Mouse (Mus musculus): ENCODE results near the gene Cd83.
A peak's percentile ranks its signal among the peaks of the same experiment; 100 is the strongest.

Cd83 gene

DNA sequence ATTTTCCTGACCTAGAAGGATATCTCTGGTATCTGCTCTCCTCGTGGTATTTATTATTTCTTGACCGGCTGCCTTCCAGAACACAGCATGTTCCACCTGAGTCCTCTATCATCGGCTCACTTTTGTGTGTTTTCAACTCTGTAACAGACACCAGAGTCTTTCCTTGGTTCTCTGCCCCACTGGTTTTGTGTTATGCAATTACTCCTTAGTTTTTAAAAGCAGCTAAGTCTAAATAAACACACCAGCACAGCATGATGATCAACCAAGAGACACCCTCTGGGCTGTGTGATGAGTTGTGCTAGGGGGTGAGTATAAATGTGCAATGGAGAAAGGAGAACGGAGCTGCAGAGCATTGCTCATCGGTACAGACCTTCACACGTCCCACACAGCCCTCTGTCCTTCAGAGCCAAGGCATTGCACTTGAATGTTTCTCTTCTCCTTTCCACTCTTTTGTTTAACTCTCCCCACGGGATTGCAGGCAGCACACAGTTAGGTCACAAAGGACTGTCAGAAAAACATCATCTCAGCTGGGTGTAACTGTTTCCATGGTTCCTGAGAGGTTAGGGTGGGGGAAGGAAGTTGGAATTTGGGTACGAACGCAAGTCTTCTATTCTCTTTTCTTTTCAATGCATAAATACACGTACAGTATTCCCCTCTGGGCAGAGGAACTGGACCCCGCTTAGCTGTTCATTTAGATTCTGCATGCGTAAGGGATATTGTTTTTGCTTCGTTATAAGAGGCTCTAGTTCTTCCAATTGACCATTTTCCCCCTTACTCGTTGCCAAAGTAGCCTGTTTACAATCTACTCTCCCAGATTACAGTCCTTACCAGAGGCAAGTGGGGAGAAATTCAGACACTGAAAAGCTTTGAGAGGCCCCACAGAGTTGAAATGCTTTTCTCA lies 22.0 kb downstream of the Cd83 start:
- peak; percentile 42 for DNase-seq (ENCODE audit: low read depth, low spot score)

DNA sequence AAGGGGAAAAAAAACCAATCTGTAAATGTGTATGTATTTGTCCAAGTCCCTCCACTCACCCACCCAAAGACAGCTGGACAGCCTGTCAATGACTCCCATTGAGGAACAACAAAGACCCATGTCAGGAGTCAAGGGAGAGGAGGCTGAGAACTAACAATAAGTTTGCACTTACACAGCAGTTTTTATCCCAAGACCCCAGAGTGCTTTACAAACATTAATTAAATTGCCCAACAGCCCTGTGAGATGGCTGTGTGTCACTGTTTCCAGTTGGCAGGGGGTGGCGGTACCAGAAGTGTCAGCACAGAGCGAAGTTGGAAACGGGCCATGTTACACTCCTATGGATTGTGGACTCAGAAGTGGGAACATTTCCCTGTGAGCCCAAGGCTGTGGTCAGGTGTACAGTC lies 22.7 kb downstream of the Cd83 start:
- DNase-seq (ENCODE audit: low read depth, low spot score), result no peak

DNA sequence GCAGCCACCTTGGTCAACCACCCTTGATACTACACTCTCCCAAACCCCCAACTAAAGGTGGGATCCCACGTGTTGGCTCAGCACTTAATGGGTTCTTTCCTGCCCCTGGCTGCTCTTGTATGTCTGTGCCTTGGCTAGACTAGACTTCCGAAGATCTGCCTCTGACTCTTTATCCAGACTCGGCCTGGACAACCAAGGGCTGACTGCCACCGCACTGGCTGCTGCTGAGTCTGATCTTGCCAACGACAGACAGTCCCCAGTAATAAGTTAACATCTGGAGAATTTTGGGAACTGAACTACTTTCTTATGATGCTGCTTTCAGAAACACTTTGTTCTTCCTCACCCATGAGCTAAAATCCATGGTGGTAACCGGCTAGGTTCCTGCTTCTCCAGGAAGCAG lies 26.0 kb downstream of the Cd83 start:
- DNase-seq (ENCODE audit: low read depth, low spot score), result no peak

DNA sequence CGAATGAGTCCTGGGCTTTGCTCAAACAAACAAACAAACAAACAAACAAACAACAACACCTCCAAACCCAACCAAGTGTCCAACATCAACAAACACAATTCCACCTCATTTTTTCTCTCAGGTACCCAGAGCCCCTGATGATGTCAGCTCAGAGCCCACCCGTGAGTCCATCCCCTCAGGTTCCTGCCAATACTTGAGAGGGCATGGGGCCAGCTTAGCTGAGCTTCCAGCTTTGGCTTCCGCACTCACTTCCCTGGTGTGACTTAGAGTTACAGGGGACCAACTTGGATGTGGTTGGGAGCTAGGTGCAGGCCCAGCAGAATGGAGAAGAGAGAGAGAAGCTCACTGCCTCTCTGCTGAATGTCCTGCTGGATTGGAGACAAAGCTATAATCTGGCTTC lies 27.3 kb downstream of the Cd83 start:
- no peak for DNase-seq (ENCODE audit: low read depth, low spot score)

DNA sequence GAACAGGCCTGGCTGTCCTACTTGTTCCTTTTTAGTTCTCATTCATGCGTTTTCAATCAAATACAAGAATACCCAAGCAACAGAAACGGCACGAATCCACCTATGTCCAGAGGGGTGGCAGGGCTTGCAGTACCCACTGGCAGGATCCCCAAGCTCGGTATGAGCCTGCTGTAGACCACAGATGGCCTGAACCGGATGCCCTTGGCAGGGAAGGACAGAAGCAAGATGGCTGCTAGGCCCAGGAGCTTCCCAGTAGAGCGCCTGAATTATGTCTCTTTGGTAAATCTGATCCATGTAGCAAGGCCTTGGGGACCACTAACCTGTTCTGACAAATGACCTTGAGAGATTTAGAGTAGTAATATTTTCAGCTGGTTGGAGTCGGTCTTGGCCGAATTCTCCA lies 28.9 kb downstream of the Cd83 start:
- no peak for DNase-seq (ENCODE audit: low read depth, low spot score)

DNA sequence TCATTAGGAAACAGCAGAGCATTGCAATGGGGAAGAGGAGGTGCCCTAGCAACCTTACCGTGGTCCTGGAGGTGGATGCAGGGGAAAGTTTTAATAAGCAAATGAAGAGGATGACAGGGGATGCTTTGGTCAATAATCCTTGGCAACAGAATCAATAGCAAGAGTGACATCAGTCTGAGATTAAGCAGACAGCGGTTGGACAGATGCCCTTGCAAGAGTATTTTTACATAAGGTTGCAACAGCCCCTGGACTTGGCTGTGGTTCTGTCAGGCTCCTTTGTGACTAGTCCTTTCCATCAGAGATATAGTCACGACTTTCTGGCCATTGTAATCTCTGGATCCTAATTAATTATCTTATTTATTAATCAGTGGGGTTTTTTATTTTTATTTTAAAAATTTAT lies 32.9 kb downstream of the Cd83 start:
- DNase-seq (ENCODE audit: low read depth, low spot score), result no peak

DNA sequence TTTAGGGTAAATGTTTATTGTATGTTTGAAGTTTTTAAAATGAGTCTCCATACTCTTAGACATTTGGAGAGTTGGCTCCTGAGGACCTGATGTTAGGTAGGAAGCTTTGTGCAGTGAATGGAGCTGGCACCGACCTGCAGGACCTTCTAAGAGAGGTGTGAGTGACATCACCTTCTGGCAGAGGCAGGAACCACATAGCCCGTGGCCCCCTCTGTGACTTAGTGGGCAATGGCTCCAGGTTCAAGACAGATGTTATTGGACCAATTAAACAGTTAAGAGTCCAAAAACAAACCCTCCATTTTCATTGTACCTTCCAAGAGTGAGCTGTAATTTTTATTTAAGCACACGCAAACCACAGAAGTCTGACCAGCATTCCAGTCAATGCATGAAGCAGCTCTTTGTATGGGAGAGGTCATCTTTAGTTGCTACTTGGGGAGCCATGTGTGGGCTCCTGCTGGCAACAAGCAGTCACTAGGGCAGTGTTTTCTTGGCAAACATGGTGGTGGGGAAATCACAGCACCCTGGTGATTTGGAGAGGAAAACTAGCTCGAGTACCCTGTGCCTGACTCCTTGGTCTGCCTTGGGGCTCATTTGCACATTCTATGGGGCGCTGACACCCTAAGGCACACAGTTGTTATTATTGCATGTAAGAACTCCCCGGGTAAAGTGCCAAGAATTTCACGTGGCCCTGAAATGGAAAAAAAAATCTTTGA lies 33.9 kb downstream of the Cd83 start:
- no peak for DNase-seq (ENCODE audit: low read depth, low spot score)

DNA sequence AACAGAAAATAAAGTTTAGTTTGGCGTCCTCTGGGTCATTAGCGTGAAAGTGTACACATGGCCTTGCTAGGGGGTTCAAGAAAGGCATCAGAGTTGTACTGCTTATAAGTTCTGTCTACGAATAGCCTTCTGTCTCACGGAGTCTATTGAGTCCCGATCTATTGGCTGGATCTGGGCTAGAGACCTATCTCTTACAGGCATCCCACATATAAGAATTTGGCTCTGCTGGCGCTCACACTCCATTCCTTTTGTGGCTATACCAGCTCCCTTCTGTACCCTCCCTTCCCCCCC lies 34.4 kb downstream of the Cd83 start:
- DNase-seq (ENCODE audit: low read depth, low spot score), result no peak

DNA sequence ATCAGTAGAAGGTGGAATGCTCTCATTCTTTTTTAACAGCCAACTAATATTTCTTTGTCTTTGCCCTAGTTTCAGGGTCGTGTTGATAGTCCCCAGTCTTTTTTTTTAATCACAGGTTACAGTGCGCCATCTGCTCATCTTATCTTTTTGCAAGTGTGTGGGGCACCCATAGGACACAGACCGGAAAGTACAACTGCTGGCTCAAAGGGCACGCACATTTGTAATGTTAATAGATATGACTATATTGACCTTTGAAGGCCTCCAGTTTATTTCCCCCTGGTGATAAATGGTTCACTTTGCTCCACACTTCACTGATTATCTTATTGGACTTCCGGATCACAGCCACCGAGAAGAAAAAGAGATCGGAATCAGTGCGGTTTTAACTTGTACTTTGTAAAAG lies 35.5 kb downstream of the Cd83 start:
- DNase-seq (ENCODE audit: low read depth, low spot score), result no peak

DNA sequence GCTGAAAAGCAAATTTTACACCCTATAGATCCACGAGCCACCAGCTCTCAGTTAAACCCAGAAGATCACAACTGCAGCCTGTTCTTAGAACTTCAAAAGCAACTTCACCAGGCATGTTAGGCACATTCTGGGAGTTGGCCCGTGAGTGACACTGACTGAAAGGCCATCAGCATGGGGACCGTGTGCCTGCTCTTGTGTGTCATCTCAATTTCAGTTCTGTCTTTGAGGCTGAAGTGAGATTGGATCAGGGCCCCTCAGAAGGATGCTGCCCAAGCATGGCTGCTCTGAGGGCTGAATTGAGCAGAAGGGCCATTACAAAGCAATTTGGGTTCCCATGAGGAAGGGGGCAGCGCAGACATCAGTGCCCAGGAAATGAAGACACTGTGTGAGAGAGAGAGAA lies 37.7 kb downstream of the Cd83 start:
- no peak for DNase-seq (ENCODE audit: low read depth, low spot score)

DNA sequence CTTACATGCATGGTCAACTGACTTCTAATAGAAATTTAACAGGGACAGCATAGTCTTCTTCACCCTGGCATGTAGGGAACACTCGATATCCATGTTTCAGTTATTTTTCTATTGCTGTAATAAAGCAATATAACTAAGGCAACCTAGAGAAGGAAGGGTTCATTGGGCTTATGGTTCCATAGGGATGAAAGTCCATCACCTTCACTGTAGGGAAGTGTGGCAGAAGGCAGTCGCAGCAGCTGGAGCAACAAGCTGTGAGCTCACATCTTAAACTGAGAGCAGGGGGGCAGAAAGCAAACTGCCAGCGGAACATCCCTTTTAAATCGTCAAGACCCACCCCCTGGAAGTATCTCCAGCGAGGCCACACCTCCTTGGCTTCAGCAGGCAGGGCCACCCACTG lies 44.1 kb downstream of the Cd83 start:
- no peak for DNase-seq (ENCODE audit: low read depth, low spot score)

DNA sequence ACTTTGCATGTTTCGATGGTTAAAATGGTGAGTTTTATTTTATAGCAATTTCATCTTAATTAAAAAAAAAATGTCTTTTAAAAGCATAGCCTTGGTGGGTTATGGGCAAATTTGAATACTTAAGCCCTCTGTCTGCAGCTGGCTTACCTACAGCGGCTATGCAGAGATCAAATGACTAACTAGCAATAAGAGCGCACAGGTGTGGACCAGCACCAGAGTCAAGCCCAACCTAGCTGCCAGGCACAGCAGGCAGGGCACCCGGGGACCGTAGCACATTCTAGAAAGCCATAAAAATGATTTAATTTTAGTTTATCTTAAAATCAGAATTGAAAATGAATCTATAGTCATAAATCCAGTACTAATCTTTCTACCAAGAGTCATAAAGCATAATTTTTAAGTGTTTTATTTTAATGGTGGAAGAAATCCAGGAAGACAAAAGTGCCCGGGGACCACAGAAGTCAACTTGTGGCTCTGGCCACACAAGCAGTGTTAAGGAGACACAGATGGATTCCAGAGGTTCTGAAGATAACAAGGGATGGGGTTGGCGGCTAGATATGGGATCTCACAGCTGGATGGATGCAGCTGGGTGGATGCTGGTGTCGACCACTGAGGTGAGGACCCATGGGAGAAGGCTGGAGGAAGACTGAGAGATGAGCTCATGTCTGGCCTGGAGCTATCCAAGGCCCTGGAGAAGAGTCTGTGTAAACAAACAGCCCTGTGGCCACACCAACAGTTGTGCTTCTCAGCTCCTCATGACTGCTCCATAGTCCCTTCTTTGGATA lies 46.5 kb downstream of the Cd83 start:
- DNase-seq (ENCODE audit: low read depth, low spot score), result no peak

DNA sequence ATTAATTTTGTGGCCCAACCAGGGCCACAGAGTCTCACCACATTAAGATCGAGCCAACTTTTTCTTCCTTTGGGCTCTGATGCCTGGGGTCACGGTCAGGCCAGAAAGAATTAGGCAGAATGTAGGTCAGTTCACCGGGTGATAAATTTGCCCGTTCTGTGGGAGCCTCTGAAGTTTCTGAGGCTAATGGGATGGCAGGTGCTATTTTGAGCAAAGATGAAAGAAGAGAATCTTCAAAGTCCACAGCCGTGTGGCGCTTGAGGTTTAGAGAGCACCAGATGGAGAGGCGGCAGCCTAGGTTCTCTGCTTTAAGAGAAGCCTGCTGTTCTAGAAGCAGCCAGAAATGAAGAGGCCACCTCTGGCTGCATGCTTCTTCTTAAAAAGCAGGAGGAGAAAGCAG lies 48.2 kb downstream of the Cd83 start:
- DNase-seq (ENCODE audit: low read depth, low spot score), result no peak

DNA sequence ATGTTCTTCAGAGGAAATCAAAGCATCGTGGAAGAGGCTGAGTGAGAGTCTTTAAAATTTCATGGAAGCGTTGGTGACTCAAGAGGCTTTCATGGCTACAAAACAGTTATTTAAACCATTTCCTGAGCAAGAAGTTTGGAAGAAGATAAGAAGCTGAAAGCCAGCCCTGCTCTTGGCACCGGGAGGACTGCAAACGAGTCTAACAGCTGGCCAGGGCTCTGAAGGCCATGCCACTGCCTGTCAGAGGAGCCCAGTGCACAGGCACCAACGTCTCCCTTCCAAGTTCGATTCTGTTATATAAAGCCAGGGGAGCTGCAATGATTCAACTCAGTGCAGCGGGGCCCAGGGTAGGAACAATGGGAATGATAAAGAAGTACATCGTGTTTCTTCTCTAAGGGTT lies 51.8 kb downstream of the Cd83 start:
- DNase-seq (ENCODE audit: low read depth, low spot score), result no peak

DNA sequence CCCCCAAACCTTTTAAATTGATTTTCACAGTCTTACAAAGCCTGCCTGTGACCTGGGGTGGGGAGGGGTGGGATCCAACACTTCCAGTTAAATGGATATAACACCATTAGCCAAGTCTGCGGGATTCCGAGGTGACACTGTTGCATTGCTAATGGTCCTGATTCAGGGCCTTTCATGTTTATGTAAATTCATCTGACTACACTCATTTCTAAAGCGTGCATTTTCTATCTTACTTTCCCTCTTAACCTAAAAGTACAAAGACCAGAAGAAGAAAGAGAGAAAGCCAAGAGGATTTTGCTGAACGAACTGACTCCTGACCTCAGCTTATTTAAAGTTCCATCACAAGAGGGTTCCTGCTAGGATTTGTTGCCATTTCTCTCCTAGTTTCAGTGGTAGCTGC lies 53.2 kb downstream of the Cd83 start:
- peak; percentile 24 for DNase-seq (ENCODE audit: low read depth, low spot score)

DNA sequence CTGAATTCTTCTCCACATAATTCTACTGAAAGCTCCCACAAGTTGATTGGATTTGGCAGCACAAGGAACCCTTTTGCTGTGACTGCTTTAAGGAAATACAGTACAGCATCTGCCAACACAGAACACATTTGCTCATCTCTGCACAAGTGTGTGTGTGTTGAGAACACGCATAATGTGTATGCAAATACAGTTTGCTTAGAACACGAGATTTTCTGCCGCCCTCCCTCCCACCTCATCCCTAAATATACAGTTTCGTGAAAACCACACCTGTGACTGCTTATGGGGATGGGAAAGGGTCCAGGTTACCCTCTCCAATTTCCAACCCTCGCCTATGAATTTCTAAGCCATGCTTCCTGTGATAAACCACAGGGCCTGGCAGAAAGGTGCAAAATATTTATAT lies 60.6 kb downstream of the Cd83 start:
- DNase-seq (ENCODE audit: low read depth, low spot score), result no peak

DNA sequence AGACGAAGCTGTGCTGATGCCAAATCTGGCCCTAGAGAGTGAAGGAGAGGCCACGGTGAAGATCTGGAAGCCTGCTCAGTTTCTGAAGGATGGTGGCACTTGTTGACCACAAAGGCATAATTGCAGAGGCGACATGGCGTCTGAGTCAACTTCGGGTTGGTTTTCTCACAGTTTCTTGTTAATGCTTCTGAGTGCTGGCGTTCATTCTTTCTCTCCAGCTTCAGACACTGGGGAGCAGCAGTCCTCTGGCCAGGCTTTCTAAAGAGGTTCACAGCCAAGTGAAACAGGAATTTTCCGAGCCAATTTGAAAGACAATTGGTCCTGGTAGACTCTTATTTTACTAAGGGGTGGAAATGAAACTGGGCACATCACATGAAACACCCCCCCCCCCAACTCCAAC lies 62.6 kb downstream of the Cd83 start:
- DNase-seq (ENCODE audit: low read depth, low spot score), result no peak

DNA sequence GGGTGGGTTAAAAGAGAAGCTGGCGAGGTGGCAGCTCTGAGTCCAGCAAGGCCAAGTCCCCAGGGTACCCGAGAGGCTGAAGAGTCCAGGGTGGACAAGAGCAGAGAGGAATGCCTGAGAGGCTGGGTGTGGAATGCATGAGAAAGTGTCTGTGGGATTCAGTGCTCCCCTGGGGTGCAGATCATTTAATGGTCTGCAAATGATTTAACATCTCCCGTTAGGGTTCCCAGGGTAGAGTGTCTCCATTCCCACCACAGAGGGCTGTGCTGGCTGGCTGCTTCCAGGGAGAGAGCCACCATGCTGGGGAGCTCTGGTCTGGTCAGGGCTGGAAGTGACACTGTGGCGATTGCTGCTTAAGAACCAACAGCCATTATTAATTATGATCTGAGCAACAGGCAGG lies 65.2 kb downstream of the Cd83 start:
- peak; percentile 16 for DNase-seq (ENCODE audit: low read depth, low spot score)

DNA sequence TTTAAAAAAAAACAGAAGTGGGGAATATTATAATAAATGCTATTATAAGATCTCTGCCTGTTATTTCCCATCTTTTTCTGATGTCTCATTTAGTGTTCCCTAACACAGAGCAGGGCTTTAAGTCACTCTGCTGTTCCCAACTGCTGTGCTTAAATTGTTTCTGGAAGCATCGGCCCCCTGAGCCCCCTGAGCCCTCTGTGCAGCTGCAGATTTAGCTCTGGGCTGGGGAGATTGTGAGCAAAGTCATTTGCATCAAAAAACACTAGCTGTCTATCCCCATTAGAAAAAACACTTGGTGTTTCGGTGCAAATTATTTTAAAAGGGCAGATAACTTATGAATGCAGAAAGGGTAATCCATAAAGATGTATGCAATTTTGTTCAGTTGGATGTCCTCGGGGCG lies 66.5 kb downstream of the Cd83 start:
- DNase-seq (ENCODE audit: low read depth, low spot score), result no peak

Measured in ZHBTc4 (cell line).